Mouse (Mus musculus) liver, embryonic 14.5 days (tissue): Measurements from ENCODE around the gene Clasp1. TPM values are rescaled to one million over a fixed set of nuclear protein-coding genes. Genes with fewer than 3 reads are reported as not detected.
"Not testable (repeated sequence)": the region's sequence is repeated elsewhere in the genome, so short reads cannot be mapped to it uniquely, and the experiment has no call there.

ENCODE experiments used
- ATAC-seq: fragments of 200-750 bp; cut with Nextera tagmentation; 2 replicates; pipeline ENCODE4 v1.8.0; 2017; ENCODE audit warnings: moderate number of reproducible peaks, mild to moderate bottlenecking, moderate library complexity; ENCODE audit not compliant: insufficient read depth
- DNase-seq, 3 experiments: peaks; one replicate each; pipeline ENCODE4 v3.0.0-alpha.2; 2012 to 2013; ENCODE audit warnings: low read depth in 3 of 3, low spot score in 3 of 3
- H3K27ac ChIP-seq: fragments of 300-500 bp; sonication (generic); 2 replicates; pipeline ENCODE4 v1.5.1; 2014; ENCODE audit warnings: moderate library complexity, mild to moderate bottlenecking, control low read depth, inconsistent platforms
- H3K27me3 ChIP-seq: fragments of 300-500 bp; sonication (generic); 2 replicates; pipeline ENCODE4 v1.6.1; 2014; ENCODE audit warnings: mild to moderate bottlenecking, low read length, moderate library complexity; ENCODE audit not compliant: control insufficient read depth, insufficient read depth
- H3K36me3 ChIP-seq: fragments of 300-500 bp; sonication (generic); replicated peaks from 2 replicates; pipeline ENCODE4 v1.6.1; 2014; ENCODE audit warnings: low read depth; ENCODE audit not compliant: control insufficient read depth, insufficient read depth
- H3K4me1 ChIP-seq, 2 experiments: fragments of 200-500 bp in 1 of 2; fragments of 300-500 bp in 1 of 2; sonication (generic) in 1 of 2; replicated peaks; 2 replicates each; pipeline ENCODE4 v1.6.1; 2012 to 2014; ENCODE audit warnings: antibody characterized with exemption in 1 of 2, inconsistent platforms in 1 of 2, low read length in 1 of 2; ENCODE audit not compliant: control insufficient read depth in 2 of 2, insufficient read depth in 2 of 2
- H3K4me2 ChIP-seq: fragments of 300-500 bp; sonication (generic); 2 replicates; pipeline ENCODE4 v1.6.1; 2014; ENCODE audit warnings: low read depth, mild to moderate bottlenecking, control low read depth, moderate library complexity
- H3K4me3 ChIP-seq, 2 experiments: fragments of 200-500 bp in 1 of 2; fragments of 300-500 bp in 1 of 2; sonication (generic) in 1 of 2; 2 replicates each; pipeline ENCODE4 v1.5.1; 2012 to 2014; ENCODE audit warnings: low read depth in 2 of 2, low read length in 2 of 2, mild to moderate bottlenecking in 2 of 2, control low read depth in 1 of 2, inconsistent platforms in 1 of 2, moderate library complexity in 1 of 2; ENCODE audit not compliant: insufficient read depth in 1 of 2
- H3K9ac ChIP-seq: fragments of 300-500 bp; sonication (generic); replicated peaks from 2 replicates; pipeline ENCODE4 v1.6.1; 2014; ENCODE audit warnings: mild to moderate bottlenecking, control low read depth, moderate library complexity
- H3K9me3 ChIP-seq: fragments of 300-500 bp; sonication (generic); 2 replicates; pipeline ENCODE4 v1.6.1; 2016; ENCODE audit warnings: low read length, mixed read lengths; ENCODE audit not compliant: control insufficient read depth
- CTCF ChIP-seq: IDR thresholded peaks from 2 replicates; pipeline ENCODE4 v1.5.1; 2016; ENCODE audit warnings: antibody characterized with exemption, low read depth, control low read depth
- EP300 ChIP-seq: IDR thresholded peaks from 2 replicates; pipeline ENCODE4 v1.6.1; 2016; ENCODE audit warnings: antibody characterized with exemption, low read depth
- WGBS: fragments of 180-500 bp; shearing (Covaris S2); extraction: QIAGEN DNeasy Blood & Tissue Kit; methylation state at CpG from one replicate; pipeline ENCODE4 v1.1.7; 2014; ENCODE audit not compliant: insufficient replicate concordance; 5-methylcytosine and 5-hydroxymethylcytosine counted together
- polyA plus RNA-seq, 2 experiments: library from polyadenylated mRNA; depleted of rRNA in 1 of 2; stranded (reverse) in 1 of 2; unstranded in 1 of 2; fragments of >200 nt; fragmentation: Nextera tagmentation in 1 of 2; extraction: Ambion mirVana in 1 of 2; gene quantifications; 2 replicates each; pipeline versions ENCODE4 v1.2.1 to v1.2.3; 2012 to 2014

The Clasp1 gene
- polyA plus RNA-seq, 2 experiments = 6.5 to 8.8 TPM

GRCm38 (mm10) chr1:118592933-118593332 is 204.1 kb downstream of the Clasp1 start:
- no peak overlapping the region for H3K27ac ChIP-seq
- DNase-seq (no peak), ATAC-seq (no peak)
- no peaks in the 10 kb centered on the region for H3K9me3 ChIP-seq
- TF ChIP-seq EP300 = no peak
- TF ChIP-seq CTCF = no peak
- no peaks in the 10 kb centered on the region; the same call in 1 of the 2 replicates for H3K36me3 ChIP-seq
- H3K9ac ChIP-seq = no peak overlapping the region
- no peak overlapping the region for H3K4me2 ChIP-seq
- WGBS = 83% methylated on average over 4 of the region's 4 CpGs
- H3K4me1 ChIP-seq = peaks cover 5 to 7% of the 10 kb centered on the region in 2 experiments; a peak in 3 of 4 replicates
- H3K27me3 ChIP-seq = no peaks in the 10 kb centered on the region
- H3K4me3 ChIP-seq = no peak overlapping the region

- WGBS = 24% methylated on average over 2 of the region's 2 CpGs
- TF ChIP-seq CTCF = no peak
- 0 out of 2 replicates have a peak, but pooled peaks have one; percentile 19 for TF ChIP-seq EP300
- Histone ChIP-seq H3K9ac (no peak overlapping the region), H3K4me2 (no peak overlapping the region), H3K27me3 (no peaks in the 10 kb centered on the region), H3K27ac (no peak overlapping the region), H3K36me3 (peaks cover 5% of the 10 kb centered on the region), H3K4me3 (no peak overlapping the region), H3K9me3 (no peaks in the 10 kb centered on the region), H3K4me1 (peaks cover 5 to 7% of the 10 kb centered on the region in 2 experiments; a peak in 3 of 4 replicates)
- peak; percentile 4 to 18 (median 11) for DNase-seq
- ATAC-seq = peak; percentile 68
These were observed 206.5 kb downstream of the Clasp1 start for GRCm38 (mm10) chr1:118595395-118595794.

GRCm38 (mm10) chr1:118597475-118598213 is 208.8 kb downstream of the Clasp1 start:
- ATAC-seq = no peak
- H3K4me3 ChIP-seq = no peak overlapping the region
- peaks cover 5% of the 10 kb centered on the region for H3K36me3 ChIP-seq
- no peaks in the 10 kb centered on the region for H3K9me3 ChIP-seq
- DNase-seq = no peak
- WGBS = 75% methylated on average over 2 of the region's 2 CpGs
- H3K9ac ChIP-seq = no peak overlapping the region
- TF ChIP-seq CTCF (no peak), EP300 (no peak)
- no peak overlapping the region for H3K4me2 ChIP-seq
- no peaks in the 10 kb centered on the region for H3K27me3 ChIP-seq
- no peak overlapping the region for H3K27ac ChIP-seq
- H3K4me1 ChIP-seq = peaks cover 5 to 7% of the 10 kb centered on the region in 2 experiments; a peak in 3 of 4 replicates

- no peak overlapping the region for H3K9ac ChIP-seq
- TF ChIP-seq CTCF = no peak
- no peak for TF ChIP-seq EP300
- no peak overlapping the region for H3K27ac ChIP-seq
- no peak overlapping the region for H3K4me3 ChIP-seq
- H3K27me3 ChIP-seq = no peaks in the 10 kb centered on the region
- DNase-seq = no peak
- 68% methylated on average over 3 of the region's 3 CpGs for WGBS
- H3K36me3 ChIP-seq = peaks cover 5% of the 10 kb centered on the region
- H3K9me3 ChIP-seq = no peaks in the 10 kb centered on the region
- no peak overlapping the region for H3K4me2 ChIP-seq
- ATAC-seq = no peak
- peaks cover 5 to 7% of the 10 kb centered on the region in 2 experiments; a peak in 3 of 4 replicates for H3K4me1 ChIP-seq
These were observed 209.5 kb downstream of the Clasp1 start for GRCm38 (mm10) chr1:118598339-118598738.

- Histone ChIP-seq H3K9me3 (no peaks in the 10 kb centered on the region), H3K4me3 (no peak overlapping the region), H3K4me2 (no peak overlapping the region), H3K4me1 (no peaks in the 10 kb centered on the region; a peak in 1 of 4 replicates), H3K27ac (no peak overlapping the region), H3K36me3 (no peaks in the 10 kb centered on the region; the same call in 1 of the 2 replicates), H3K27me3 (no peaks in the 10 kb centered on the region), H3K9ac (no peak overlapping the region)
- TF ChIP-seq EP300 = no peak
- TF ChIP-seq CTCF = no peak
- WGBS = 63% methylated on average over 3 of the region's 3 CpGs
- ATAC-seq (peak; percentile 71; the same call in 1 of the 2 replicates), DNase-seq (peak in 2 of 3 experiments; percentile 27 to 34)
These were observed 224.8 kb downstream of the Clasp1 start for GRCm38 (mm10) chr1:118613631-118614183.

GRCm38 (mm10) chr1:118621055-118621454 is 232.2 kb downstream of the Clasp1 start:
- not testable (repeated sequence) for H3K27ac ChIP-seq, H3K9ac ChIP-seq, H3K9me3 ChIP-seq, H3K36me3 ChIP-seq, H3K4me2 ChIP-seq, ATAC-seq, H3K4me1 ChIP-seq, H3K27me3 ChIP-seq, H3K4me3 ChIP-seq, DNase-seq
- 64% methylated on average over 5 of the region's 5 CpGs for WGBS
